Mouse (Mus musculus): ENCODE results near the gene Ptgr1. TPM values are rescaled to one million over a fixed set of nuclear protein-coding genes. Genes with fewer than 3 reads are reported as not detected.

Gene Ptgr1
- polyA plus RNA-seq, 2 experiments: 11.1 to 14.8 TPM

DNA sequence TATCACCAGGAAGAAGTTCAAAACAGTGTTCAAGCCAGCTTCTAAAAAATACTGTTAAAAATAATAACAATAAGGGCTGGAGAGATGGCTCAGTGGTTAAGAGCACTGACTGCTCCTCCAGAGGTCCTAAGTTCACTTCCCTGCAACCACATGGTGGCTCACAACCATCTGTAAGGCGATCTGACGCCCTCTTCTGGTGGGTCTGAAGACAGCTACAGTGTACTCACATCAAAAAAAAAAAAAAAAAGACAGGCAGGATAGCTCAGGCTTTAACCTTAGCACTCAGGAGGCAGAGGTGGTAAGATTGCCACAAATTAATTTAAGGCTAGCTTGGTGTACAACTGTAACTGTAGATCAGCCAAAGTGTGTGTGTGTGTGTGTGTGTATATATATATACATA lies 13.7 kb upstream of the Ptgr1 start:
- H3K4me1 ChIP-seq (replicated peaks; ENCODE audit: control insufficient read depth in 2 of 2, insufficient read depth in 2 of 2, low read length in 1 of 2): peaks cover 10 to 13% of the 10 kb centered on the region in 2 experiments
- no peak overlapping the region for H3K4me3 ChIP-seq (ENCODE audit: insufficient read depth in 1 of 2, low read depth in 2 of 2, low read length in 2 of 2)
- H3K36me3 ChIP-seq (replicated peaks; ENCODE audit: control insufficient read depth, insufficient read depth, low read depth): no peaks in the 10 kb centered on the region
- H3K9ac ChIP-seq (replicated peaks): no peak overlapping the region
- no peak overlapping the region for H3K27ac ChIP-seq
- no peak for ATAC-seq (ENCODE audit: insufficient read depth)
- peak; percentile 39 to 56 (median 52) for DNase-seq (ENCODE audit: low read depth in 3 of 3, low spot score in 3 of 3)
- 0% methylated on average over 2 of the region's 2 CpGs for WGBS (ENCODE audit: insufficient replicate concordance)
- TF ChIP-seq EP300 (IDR thresholded peaks at IDR 0.05; ENCODE audit: low read depth) (no peak), CTCF (IDR thresholded peaks at IDR 0.05; ENCODE audit: low read depth) (peak; percentile 68)
- no peaks in the 10 kb centered on the region for H3K27me3 ChIP-seq (ENCODE audit: control insufficient read depth, insufficient read depth, low read length)
- H3K4me2 ChIP-seq (ENCODE audit: low read depth): no peak overlapping the region
- H3K9me3 ChIP-seq (ENCODE audit: control insufficient read depth, low read length): no peaks in the 10 kb centered on the region

DNA sequence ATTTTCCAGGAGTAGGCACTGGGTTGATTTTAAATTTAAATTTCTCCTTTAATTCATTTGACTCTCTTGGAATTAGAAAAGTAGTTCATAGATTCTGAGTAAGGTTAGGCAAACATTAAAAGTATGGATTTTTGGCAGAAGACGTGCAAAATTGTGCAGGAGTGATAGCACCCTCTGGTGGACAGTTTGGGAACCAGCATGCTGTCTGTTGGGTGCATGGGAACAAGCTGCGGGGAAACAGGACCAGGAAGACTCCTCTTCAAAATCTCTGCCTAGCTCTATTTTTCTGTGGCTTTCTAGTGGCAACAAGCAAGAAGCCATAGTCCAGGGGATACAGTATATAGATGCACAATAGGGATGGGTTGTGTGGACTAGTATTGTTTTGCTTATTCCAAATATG lies 12.8 kb upstream of the Ptgr1 start:
- Histone ChIP-seq H3K27ac (no peak overlapping the region), H3K4me2 (ENCODE audit: low read depth) (no peak overlapping the region), H3K9me3 (ENCODE audit: control insufficient read depth, low read length) (no peaks in the 10 kb centered on the region), H3K4me1 (replicated peaks; ENCODE audit: control insufficient read depth in 2 of 2, insufficient read depth in 2 of 2, low read length in 1 of 2) (peaks cover 13 to 17% of the 10 kb centered on the region in 2 experiments), H3K27me3 (ENCODE audit: control insufficient read depth, insufficient read depth, low read length) (no peaks in the 10 kb centered on the region), H3K4me3 (ENCODE audit: insufficient read depth in 1 of 2, low read depth in 2 of 2, low read length in 2 of 2) (no peak overlapping the region), H3K36me3 (replicated peaks; ENCODE audit: control insufficient read depth, insufficient read depth, low read depth) (no peaks in the 10 kb centered on the region), H3K9ac (replicated peaks) (no peak overlapping the region)
- peak; percentile 55 to 59 (median 55) for DNase-seq (ENCODE audit: low read depth in 3 of 3, low spot score in 3 of 3)
- TF ChIP-seq CTCF (IDR thresholded peaks at IDR 0.05; ENCODE audit: low read depth) (peak; percentile 92), EP300 (IDR thresholded peaks at IDR 0.05; ENCODE audit: low read depth) (no peak)
- WGBS (ENCODE audit: insufficient replicate concordance): 3% methylated on average over 2 of the region's 2 CpGs
- no peak for ATAC-seq (ENCODE audit: insufficient read depth)

DNA sequence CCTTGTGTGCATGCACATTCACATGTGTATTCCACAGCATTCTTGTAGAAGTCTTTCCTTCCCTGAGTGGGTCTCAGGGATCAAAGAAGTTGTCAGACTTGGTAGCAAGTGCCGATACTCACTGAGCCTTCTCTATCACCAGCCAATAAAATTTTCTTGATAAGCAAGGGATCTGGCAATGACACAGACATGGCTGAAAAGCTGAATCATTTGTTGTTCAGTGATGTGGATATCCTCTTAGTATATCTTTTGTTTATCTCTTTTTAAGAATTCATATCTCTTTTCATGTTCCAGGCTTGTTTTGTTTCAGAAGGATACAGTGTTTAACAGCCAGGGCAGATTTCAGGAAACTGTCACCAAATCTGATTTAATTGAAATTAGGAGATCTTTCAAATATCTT lies 11.8 kb upstream of the Ptgr1 start:
- no peak overlapping the region for H3K9ac ChIP-seq (replicated peaks)
- no peak for DNase-seq (ENCODE audit: low read depth in 3 of 3, low spot score in 3 of 3)
- H3K9me3 ChIP-seq (ENCODE audit: control insufficient read depth, low read length): no peaks in the 10 kb centered on the region
- no peak for ATAC-seq (ENCODE audit: insufficient read depth)
- H3K4me3 ChIP-seq (ENCODE audit: insufficient read depth in 1 of 2, low read depth in 2 of 2, low read length in 2 of 2): no peak overlapping the region
- H3K4me1 ChIP-seq (replicated peaks; ENCODE audit: control insufficient read depth in 2 of 2, insufficient read depth in 2 of 2, low read length in 1 of 2): peaks cover 4 to 12% of the 10 kb centered on the region in 2 experiments; a peak in 3 of 4 replicates
- no peak overlapping the region for H3K27ac ChIP-seq
- no peak overlapping the region for H3K4me2 ChIP-seq (ENCODE audit: low read depth)
- no peak for TF ChIP-seq EP300 (IDR thresholded peaks at IDR 0.05; ENCODE audit: low read depth)
- TF ChIP-seq CTCF (IDR thresholded peaks at IDR 0.05; ENCODE audit: low read depth): no peak
- no peaks in the 10 kb centered on the region for H3K27me3 ChIP-seq (ENCODE audit: control insufficient read depth, insufficient read depth, low read length)
- 29% methylated on average over 1 of the region's 1 CpGs for WGBS (ENCODE audit: insufficient replicate concordance)
- no peaks in the 10 kb centered on the region for H3K36me3 ChIP-seq (replicated peaks; ENCODE audit: control insufficient read depth, insufficient read depth, low read depth)

DNA sequence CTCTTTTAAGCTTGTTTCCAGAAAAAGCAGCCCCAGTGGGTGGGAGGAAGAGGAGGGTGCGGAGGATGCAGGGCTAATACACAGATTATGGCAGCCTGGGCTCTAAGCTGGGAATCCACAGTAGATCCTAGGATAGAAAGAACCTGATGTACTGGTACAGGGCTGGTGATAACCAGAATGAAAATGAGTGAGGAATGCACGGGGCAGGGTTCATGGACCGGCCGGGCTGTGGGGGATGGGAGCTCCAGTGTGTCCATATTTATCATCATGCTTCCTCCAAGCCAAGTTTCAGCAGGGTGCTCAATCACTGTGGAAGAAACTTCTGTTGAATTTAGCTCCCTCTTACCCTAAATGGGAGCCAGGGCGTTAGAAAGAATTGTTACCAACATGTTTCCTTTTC lies 10.2 kb upstream of the Ptgr1 start:
- Histone ChIP-seq H3K36me3 (replicated peaks; ENCODE audit: control insufficient read depth, insufficient read depth, low read depth) (no peaks in the 10 kb centered on the region), H3K4me1 (replicated peaks; ENCODE audit: control insufficient read depth in 2 of 2, insufficient read depth in 2 of 2, low read length in 1 of 2) (peaks cover 14 to 22% of the 10 kb centered on the region in 2 experiments), H3K4me2 (ENCODE audit: low read depth) (no peak overlapping the region), H3K9me3 (ENCODE audit: control insufficient read depth, low read length) (no peaks in the 10 kb centered on the region), H3K27me3 (ENCODE audit: control insufficient read depth, insufficient read depth, low read length) (no peaks in the 10 kb centered on the region), H3K27ac (no peak overlapping the region), H3K4me3 (ENCODE audit: insufficient read depth in 1 of 2, low read depth in 2 of 2, low read length in 2 of 2) (no peak overlapping the region), H3K9ac (replicated peaks) (no peak overlapping the region)
- DNase-seq (ENCODE audit: low read depth in 3 of 3, low spot score in 3 of 3) (no peak), ATAC-seq (ENCODE audit: insufficient read depth) (no peak)
- no peak for TF ChIP-seq EP300 (IDR thresholded peaks at IDR 0.05; ENCODE audit: low read depth)
- no peak for TF ChIP-seq CTCF (IDR thresholded peaks at IDR 0.05; ENCODE audit: low read depth)
- 66% methylated on average over 5 of the region's 5 CpGs for WGBS (ENCODE audit: insufficient replicate concordance)

DNA sequence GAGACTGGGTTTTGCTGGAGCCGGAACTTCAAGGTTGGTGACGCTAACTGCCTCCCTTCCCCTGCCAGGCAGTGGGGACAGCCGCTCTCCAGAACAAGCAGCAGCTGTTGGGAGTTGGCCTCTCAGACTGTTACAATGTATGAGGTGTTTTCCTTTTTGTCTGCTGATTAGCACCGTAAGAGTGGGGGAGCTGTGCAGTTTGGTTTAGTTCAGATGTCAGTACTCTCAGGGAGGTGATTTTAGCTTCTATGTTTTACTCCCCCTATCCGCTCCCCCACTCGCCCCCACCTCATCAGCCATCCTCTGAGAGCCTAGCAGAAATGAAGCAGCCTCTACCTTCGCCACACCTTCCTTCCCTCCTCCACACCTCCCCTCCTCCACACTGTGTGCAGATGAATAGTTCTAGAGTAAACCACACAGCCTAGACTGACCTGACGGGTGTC lies 8.4 kb upstream of the Ptgr1 start:
- TF ChIP-seq EP300 (IDR thresholded peaks at IDR 0.05; ENCODE audit: low read depth): no peak
- no peak for TF ChIP-seq CTCF (IDR thresholded peaks at IDR 0.05; ENCODE audit: low read depth)
- ATAC-seq (ENCODE audit: insufficient read depth) (no peak), DNase-seq (ENCODE audit: low read depth in 3 of 3, low spot score in 3 of 3) (no peak)
- Histone ChIP-seq H3K4me2 (ENCODE audit: low read depth) (no peak overlapping the region), H3K9ac (replicated peaks) (no peak overlapping the region), H3K36me3 (replicated peaks; ENCODE audit: control insufficient read depth, insufficient read depth, low read depth) (no peaks in the 10 kb centered on the region), H3K27me3 (ENCODE audit: control insufficient read depth, insufficient read depth, low read length) (no peaks in the 10 kb centered on the region), H3K9me3 (ENCODE audit: control insufficient read depth, low read length) (no peaks in the 10 kb centered on the region), H3K27ac (no peak overlapping the region), H3K4me1 (replicated peaks; ENCODE audit: control insufficient read depth in 2 of 2, insufficient read depth in 2 of 2, low read length in 1 of 2) (peaks cover 24 to 37% of the 10 kb centered on the region in 2 experiments), H3K4me3 (ENCODE audit: insufficient read depth in 1 of 2, low read depth in 2 of 2, low read length in 2 of 2) (no peak overlapping the region)
- WGBS (ENCODE audit: insufficient replicate concordance): 43% methylated on average over 8 of the region's 8 CpGs

Data from liver, embryonic 14.5 days (tissue).